Mouse (Mus musculus) gastrocnemius, adult 2 months (tissue): Measurements from ENCODE around the gene Dnm2. TPM values are rescaled to one million over a fixed set of nuclear protein-coding genes. Genes with fewer than 3 reads are reported as not detected.

Experiments used
- DNase-seq: peaks from one replicate; pipeline ENCODE4 v3.0.0; 2022
- H3K27ac ChIP-seq: fragments of 200-600 bp; 2 replicates; pipeline ENCODE4 v1.8.1; 2022; ENCODE audit warnings: mild to moderate bottlenecking
- H3K4me3 ChIP-seq: fragments of 200-600 bp; 2 replicates; pipeline ENCODE4 v1.8.1; 2022; ENCODE audit warnings: mild to moderate bottlenecking, moderate library complexity
- CTCF ChIP-seq: fragments of 200-600 bp; IDR thresholded peaks from 2 replicates; pipeline ENCODE4 v1.8.1; 2022; ENCODE audit warnings: antibody characterized with exemption, mild to moderate bottlenecking, moderate library complexity
- intact Hi-C: fragments of 180-260 bp; cut with DNase I; formaldehyde crosslinking; loops from one replicate; pipeline ENCODE4 v1.15.1; 2025
- total RNA-seq, 2 experiments: library from RNA; stranded (reverse); gene quantifications; 2 replicates each; pipeline ENCODE4 v1.2.3; 2021

Dnm2 gene
- total RNA-seq, 2 experiments from 2014 or later, result 38.2 to 41.8 TPM

GRCm38 (mm10) chr9:21434410-21434809, 9.7 kb downstream of the Dnm2 start:
- no peak for TF ChIP-seq CTCF
- no peak for DNase-seq
- intact Hi-C loops, result no loop called here
- H3K4me3 ChIP-seq, result no peak overlapping the region
- 0 out of 2 replicates have a peak overlapping the region, but pooled peaks have one; percentile 20 for H3K27ac ChIP-seq

- no peak overlapping the region for H3K4me3 ChIP-seq
- no peak for TF ChIP-seq CTCF
- DNase-seq, result no peak
- intact Hi-C loops, result no loop called here
- peak overlapping the region; percentile 60 for H3K27ac ChIP-seq
Observed at GRCm38 (mm10) chr9:21435777-21436635, 11.3 kb downstream of the Dnm2 start.

DNA sequence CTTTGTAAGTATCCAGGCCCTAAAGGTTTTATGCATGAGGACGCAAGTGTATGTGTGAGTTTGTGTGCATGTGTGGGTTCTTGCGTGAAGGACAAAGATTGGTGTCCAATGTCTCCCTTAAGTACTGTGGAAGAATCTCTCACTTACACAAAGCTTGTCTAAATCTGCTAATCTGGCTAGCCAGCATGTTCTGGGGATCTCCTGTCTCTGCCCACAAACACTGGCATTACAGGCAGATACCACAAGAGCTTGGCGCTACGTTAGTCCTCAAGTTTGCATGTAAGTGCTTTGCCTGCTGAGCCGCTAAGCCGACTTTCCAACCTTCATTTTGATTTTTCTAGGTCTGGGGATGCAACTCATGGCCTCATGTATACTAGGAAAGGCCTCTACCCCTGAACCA, 12.9 kb downstream of the Dnm2 start:
- Histone ChIP-seq H3K4me3 (no peak overlapping the region), H3K27ac (peak overlapping the region; percentile 65)
- intact Hi-C loops, result no loop called here
- no peak for TF ChIP-seq CTCF
- DNase-seq, result no peak

DNA sequence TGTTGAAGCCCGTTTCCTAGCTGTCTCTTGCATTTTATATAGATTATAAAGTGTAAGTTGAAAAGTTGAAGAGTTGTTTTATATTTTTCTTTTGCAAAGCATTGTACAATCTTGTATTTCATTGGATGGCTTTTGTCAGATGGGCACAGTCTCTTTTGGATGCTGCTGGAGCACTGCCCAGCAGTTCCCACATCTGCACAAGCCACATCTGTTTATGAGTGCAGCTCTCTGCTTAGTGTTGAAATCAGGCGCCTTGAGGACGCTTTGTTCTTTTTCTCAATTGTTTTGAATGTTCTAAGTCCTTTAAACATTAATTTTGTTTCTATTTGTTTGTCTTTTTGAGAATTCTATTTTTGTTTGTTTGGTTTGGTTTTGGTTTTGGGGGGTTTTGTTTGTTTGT, 13.5 kb downstream of the Dnm2 start:
- TF ChIP-seq CTCF, result no peak

DNA sequence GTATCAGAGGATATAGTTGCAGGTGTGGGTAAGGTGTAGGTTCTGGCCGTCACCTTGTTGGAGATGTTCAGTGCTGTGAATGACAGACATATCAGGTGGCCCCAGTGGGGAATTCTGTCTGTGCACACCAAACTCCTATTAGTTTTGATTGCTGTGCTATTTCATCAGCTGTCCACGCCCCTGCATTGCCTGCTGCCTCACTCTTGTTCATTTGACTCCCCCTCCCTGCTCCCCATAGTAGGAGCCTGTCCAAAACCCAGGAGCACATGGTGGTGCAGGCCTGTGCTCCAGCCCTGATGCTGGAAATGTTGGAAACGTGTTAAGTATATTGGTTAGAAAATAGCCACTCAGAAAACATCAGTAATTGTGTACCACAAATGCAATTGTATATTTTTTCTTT, 14.7 kb downstream of the Dnm2 start:
- DNase-seq, result peak; percentile 45
- intact Hi-C loops, result no loop called here
- no peak overlapping the region for H3K4me3 ChIP-seq
- peak overlapping the region; percentile 62 for H3K27ac ChIP-seq
- TF ChIP-seq CTCF, result no peak

More for the DNA sequence above, 13.5 kb downstream of the Dnm2 start:
- H3K27ac ChIP-seq, result peak overlapping the region; percentile 65
- no peak overlapping the region for H3K4me3 ChIP-seq
- DNase-seq, result peak; percentile 67
- intact Hi-C loops, result no loop called here

DNA sequence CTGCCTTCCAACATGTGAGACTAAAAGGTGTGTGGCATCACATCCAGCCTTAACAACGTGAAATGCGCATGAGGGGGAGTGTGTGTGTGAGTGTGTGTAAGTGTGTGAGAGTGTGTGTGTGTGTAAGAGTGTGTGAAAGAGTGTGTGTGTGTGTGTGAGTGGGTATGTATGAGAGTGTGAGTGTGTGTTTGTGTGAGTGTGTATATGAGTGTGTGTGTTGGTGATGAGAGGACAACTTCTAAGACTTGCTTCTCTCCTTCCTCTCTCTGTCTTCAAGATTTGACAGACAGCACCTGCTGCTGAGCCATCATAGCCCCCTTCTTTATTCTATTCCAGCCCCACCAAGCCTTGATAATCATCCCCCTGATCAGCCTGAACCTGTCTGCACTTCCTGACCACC, 15.2 kb downstream of the Dnm2 start:
- H3K27ac ChIP-seq, result peak overlapping the region; percentile 62; the same call in 1 of the 2 replicates
- TF ChIP-seq CTCF, result no peak
- no peak overlapping the region for H3K4me3 ChIP-seq
- no peak for DNase-seq
- intact Hi-C loops, result no loop called here

DNA sequence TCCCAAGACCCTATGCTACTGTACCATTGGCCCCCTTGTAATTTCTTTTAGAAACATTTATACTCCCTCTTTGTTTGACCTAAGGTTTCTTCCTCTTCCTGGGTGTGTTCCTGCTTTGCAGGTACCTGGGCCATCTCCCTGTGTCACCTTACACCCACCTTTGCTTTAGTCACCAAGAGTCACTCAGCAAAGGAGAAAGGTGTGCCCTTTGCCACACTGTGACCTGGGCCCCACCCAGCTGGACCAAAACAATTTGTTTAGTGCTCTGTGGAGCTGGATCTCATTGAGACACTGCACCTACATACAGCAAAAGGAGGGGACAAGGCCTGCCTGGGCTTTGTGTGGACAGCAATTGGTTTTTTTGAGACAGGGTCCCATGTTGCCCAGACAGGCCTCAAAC, 15.7 kb downstream of the Dnm2 start:
- no peak for DNase-seq
- H3K27ac ChIP-seq, result no peak overlapping the region
- no peak for TF ChIP-seq CTCF
- intact Hi-C loops, result no loop called here
- H3K4me3 ChIP-seq, result no peak overlapping the region

- intact Hi-C loops, result no loop called here
- Histone ChIP-seq H3K27ac (no peak overlapping the region), H3K4me3 (no peak overlapping the region)
- no peak for TF ChIP-seq CTCF
- no peak for DNase-seq
Observed at GRCm38 (mm10) chr9:21443853-21444252, 19.1 kb downstream of the Dnm2 start.

- intact Hi-C loops, result no loop called here
- no peak for TF ChIP-seq CTCF
- DNase-seq, result no peak
- Histone ChIP-seq H3K4me3 (no peak overlapping the region), H3K27ac (no peak overlapping the region)
Observed at GRCm38 (mm10) chr9:21444574-21444973, 19.9 kb downstream of the Dnm2 start.

DNA sequence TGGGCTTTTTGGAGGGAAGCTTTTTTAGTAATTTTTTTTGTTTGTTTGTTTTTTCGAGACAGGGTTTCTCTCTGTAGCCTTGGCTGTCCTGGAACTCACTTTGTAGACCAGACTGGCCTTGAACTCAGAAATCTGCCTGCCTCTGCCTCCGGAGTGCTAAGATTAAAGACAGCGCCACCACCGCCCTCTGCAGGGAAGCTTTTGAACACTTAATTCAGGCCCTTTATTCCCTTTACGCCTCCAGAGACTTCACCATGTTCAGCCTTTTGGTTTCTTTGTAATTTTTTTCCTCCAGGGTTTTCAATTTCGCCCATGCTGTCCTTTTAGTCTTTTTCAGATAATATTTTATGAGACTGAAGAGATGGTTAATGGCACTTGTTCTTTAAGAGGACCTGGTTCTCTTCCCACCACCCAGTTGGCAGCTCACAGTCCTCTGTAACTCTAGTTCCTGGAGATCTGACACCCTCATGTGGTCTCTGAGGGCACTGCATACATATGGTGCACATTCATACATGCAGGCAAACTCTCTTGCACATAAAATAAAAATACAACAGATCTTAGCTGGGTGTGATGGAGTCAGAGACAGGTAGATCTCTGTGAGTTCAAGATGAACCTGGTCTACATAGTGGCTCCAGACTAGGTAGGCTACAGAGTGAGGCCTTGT, 20.5 kb downstream of the Dnm2 start:
- no peak overlapping the region for H3K4me3 ChIP-seq
- no peak for TF ChIP-seq CTCF
- H3K27ac ChIP-seq, result no peak overlapping the region
- intact Hi-C loops, result no loop called here
- DNase-seq, result no peak

GRCm38 (mm10) chr9:21447778-21448177, 23.1 kb downstream of the Dnm2 start:
- DNase-seq, result no peak
- intact Hi-C loops, result loop anchor here (2.0 kb wide), 1 partner anchor 19 kb away; no protein-coding TSS in a partner anchor
- H3K4me3 ChIP-seq, result no peak overlapping the region
- peak overlapping the region; percentile 0; the same call in 1 of the 2 replicates for H3K27ac ChIP-seq
- no peak for TF ChIP-seq CTCF

DNA sequence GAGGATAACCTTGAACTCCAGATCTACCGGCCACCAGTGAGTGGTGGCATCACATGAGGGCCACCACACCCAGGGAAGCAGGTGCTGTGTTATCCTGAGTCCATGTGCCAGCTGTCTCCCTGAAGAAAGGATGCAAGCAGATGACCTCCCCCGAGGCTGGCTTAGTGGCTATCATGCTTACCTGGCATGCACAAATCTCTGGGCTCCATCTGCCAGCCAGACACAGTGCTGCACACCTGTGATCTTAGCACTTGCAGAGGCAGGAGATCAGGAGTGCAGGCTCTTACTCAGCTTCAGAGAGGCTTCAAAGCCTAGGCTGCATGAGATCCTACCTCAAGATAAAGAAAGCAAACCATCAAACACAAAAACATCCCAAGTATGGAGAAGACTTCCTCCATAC, 25.0 kb downstream of the Dnm2 start:
- no peak for TF ChIP-seq CTCF

GRCm38 (mm10) chr9:21450270-21450669, 25.6 kb downstream of the Dnm2 start:
- peak overlapping the region; percentile 88 for H3K27ac ChIP-seq
- TF ChIP-seq CTCF, result no peak
- DNase-seq, result no peak
- no peak overlapping the region for H3K4me3 ChIP-seq
- intact Hi-C loops, result no loop called here

More for the DNA sequence above, 25.0 kb downstream of the Dnm2 start:
- peak overlapping the region; percentile 88 for H3K27ac ChIP-seq
- no peak for DNase-seq
- H3K4me3 ChIP-seq, result no peak overlapping the region
- intact Hi-C loops, result loop anchor here (2.0 kb wide), 1 partner anchor 21 kb away; no protein-coding TSS in a partner anchor
